Mouse (Mus musculus): Measurements from ENCODE around the gene Dll4. TPM values are rescaled to one million over a fixed set of nuclear protein-coding genes. Genes with fewer than 3 reads are reported as not detected.
A peak's percentile ranks its signal among the peaks of the same experiment; 100 is the strongest.

Gene Dll4
- polyA plus RNA-seq (2012; rRNA removed): 5.9 and 9.0 TPM in 2 replicates

DNA sequence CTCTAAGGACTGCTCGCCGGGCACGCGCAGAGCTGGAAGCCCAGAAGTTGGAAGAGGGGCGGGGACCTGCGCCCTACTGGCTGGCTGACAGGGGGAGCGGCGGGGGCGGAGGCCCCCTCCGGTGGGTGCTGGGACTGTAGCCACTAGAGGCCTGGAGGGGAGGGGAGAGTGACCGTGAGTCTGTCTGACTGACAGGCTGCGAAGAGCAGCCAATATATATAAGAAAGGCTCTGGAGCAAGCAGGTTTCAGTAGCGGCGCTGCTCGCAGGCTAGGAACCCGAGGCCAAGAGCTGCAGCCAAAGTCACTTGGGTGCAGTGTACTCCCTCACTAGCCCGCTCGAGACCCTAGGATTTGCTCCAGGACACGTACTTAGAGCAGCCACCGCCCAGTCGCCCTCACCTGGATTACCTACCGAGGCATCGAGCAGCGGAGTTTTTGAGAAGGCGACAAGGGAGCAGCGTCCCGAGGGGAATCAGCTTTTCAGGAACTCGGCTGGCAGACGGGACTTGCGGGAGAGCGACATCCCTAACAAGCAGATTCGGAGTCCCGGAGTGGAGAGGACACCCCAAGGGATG, at the start of gene Dll4:
Gene Dll4 (plus strand): TSS at position 217 of the 576 bp plus-strand sequence.
- peak; percentile 67 for DNase-seq (ENCODE audit: low read depth)

DNA sequence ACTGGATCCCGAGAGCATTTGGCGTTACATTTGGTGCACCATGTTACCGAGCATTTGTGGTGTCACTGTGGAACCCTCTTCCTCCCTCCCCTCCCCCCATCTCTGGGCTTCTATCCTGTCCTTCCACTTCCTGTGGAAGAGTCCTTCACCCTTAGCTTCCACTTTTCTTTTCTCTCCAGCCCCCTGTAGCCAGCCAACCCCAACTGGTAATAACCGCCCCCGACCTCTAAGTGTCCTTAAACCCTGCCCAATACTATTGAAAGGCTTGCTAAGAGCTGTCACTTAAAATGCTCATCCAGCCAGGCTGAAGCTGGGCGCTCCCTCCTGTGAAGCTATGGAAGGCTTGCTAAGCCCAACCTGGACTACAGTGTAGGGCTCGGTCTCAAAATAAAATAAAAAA, 48.7 kb upstream of the Dll4 start:
- DNase-seq (ENCODE audit: low read depth): no peak
- TF ChIP-seq POLR2A (IDR thresholded peaks at IDR 0.05; ENCODE audit: borderline replicate concordance, extremely low read depth, insufficient read depth, insufficient read length, poor library complexity, severe bottlenecking) (no peak), CTCF (IDR thresholded peaks at IDR 0.05; ENCODE audit: borderline replicate concordance, extremely low read depth, insufficient read depth, insufficient read length) (no peak)

More for the DNA sequence above, at the start of gene Dll4:
- TF ChIP-seq POLR2A (IDR thresholded peaks at IDR 0.05; ENCODE audit: borderline replicate concordance, extremely low read depth, insufficient read depth, insufficient read length, poor library complexity, severe bottlenecking): peak; percentile 19; the same call in 1 of the 2 replicates
- TF ChIP-seq CTCF (IDR thresholded peaks at IDR 0.05; ENCODE audit: borderline replicate concordance, extremely low read depth, insufficient read depth, insufficient read length): 0 out of 2 replicates have a peak, but pooled peaks have one; percentile 2

DNA sequence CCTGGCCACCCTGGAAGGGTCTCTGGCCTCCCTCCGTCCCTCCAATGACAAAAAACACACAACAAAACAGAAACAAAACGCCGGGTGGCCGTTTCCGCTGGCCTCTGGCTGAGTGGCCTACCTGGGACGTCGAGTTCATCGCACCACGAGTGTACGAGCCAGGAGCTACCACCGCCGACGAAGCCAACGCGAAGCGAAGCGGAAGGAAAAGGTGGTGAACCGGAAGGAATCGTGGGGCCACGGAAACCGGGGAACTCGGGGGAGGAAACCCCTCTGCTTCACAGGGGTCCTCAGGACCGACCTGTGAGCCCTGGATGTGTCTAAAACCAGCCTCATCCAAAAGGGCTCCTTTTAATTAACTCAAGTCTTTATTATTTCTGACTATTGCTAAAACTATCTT, 47.8 kb upstream of the Dll4 start:
- no peak for DNase-seq (ENCODE audit: low read depth)
- TF ChIP-seq CTCF (IDR thresholded peaks at IDR 0.05; ENCODE audit: borderline replicate concordance, extremely low read depth, insufficient read depth, insufficient read length): no peak
- TF ChIP-seq POLR2A (IDR thresholded peaks at IDR 0.05; ENCODE audit: borderline replicate concordance, extremely low read depth, insufficient read depth, insufficient read length, poor library complexity, severe bottlenecking): no peak

DNA sequence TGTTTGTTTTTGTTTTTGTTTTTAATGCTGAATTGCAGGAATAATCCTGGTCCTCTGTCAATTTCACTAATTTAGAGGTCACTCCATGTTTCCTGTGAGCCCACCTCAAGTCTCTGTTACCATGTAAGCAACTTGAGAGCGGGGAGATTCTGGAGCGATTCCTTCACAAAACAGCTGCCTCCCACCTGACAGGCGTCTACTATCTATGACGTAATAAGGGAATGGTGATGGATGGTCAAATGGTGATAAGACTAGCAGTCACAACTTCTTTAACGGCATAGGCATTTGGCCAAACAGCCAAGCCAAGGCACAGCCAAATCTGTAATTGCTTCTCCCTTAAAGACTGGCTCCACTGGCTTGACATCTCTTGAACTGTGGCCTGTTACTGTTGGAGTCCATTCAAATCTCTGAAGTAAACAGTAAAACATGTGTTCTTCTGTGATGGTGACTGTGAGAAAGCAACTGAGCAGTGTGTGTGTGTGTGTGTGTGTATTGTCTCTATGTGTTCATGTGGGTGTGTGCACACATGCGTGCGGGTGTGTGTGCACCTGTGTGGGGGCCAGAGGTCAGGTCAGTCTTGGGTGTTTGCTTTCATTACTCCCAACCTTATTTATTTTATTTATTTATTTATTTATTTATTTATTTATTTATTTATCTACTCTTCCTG, 43.6 kb upstream of the Dll4 start:
- no peak for TF ChIP-seq POLR2A (IDR thresholded peaks at IDR 0.05; ENCODE audit: borderline replicate concordance, extremely low read depth, insufficient read depth, insufficient read length, poor library complexity, severe bottlenecking)
- no peak for TF ChIP-seq CTCF (IDR thresholded peaks at IDR 0.05; ENCODE audit: borderline replicate concordance, extremely low read depth, insufficient read depth, insufficient read length)
- no peak for DNase-seq (ENCODE audit: low read depth)

DNA sequence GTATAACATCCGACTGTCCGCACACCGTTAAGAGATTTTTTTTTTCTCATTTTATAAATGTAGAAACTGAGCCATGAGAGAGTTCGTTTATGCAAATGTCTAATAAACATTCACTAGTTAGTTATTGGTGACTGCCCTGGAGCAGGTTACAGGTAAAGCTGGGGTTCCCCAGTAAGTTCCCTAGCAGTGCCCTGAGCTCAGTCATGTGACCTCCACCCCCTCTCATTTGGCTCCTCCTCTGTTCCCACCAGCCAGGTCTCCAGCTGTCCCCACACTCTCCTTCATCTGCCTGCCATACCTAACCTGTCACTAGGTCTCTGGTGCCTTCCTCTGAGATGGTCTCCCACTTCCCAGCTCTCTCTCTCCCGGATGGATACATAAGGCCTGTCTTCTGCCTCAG, 38.2 kb upstream of the Dll4 start:
- TF ChIP-seq POLR2A (IDR thresholded peaks at IDR 0.05; ENCODE audit: borderline replicate concordance, extremely low read depth, insufficient read depth, insufficient read length, poor library complexity, severe bottlenecking) (no peak), CTCF (IDR thresholded peaks at IDR 0.05; ENCODE audit: borderline replicate concordance, extremely low read depth, insufficient read depth, insufficient read length) (no peak)
- no peak for DNase-seq (ENCODE audit: low read depth)

DNA sequence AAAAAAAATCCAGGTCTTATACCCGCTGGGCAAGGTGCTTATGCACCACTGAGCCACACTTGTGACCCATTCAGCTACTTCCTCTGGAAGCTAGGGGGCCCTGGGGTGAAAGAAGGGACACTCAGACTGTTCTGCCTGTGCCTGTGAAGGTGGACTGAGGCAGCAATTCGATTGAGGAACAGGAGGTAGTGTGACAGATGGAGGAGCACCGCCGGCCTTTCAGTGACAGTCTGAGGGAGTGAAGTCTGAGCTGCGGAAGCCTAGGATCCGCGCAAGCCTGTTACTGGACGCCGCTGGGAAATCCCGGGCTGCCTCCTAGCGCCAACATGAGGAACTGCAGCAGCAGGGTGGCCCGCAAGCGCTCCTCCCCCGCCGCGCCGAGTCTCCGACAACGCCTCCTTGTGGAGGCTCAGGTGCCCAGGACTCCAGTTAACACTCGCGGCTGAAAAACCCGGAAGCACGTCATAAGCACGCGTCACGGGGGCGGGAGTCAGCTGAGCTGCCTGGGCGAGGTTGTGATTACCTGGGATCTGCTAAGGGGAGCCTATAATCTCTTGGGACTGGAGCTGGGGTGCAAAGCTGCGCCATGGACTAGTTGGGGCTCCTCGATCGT, 37.2 kb upstream of the Dll4 start, which contains the start of gene Vps18:
Gene Vps18 (plus strand): TSS at position 471 of the 613 bp plus-strand sequence.
- TF ChIP-seq CTCF (IDR thresholded peaks at IDR 0.05; ENCODE audit: borderline replicate concordance, extremely low read depth, insufficient read depth, insufficient read length) (peak; percentile 98), POLR2A (IDR thresholded peaks at IDR 0.05; ENCODE audit: borderline replicate concordance, extremely low read depth, insufficient read depth, insufficient read length, poor library complexity, severe bottlenecking) (peak; percentile 16; the same call in 1 of the 2 replicates)
- DNase-seq (ENCODE audit: low read depth): peak; percentile 99

DNA sequence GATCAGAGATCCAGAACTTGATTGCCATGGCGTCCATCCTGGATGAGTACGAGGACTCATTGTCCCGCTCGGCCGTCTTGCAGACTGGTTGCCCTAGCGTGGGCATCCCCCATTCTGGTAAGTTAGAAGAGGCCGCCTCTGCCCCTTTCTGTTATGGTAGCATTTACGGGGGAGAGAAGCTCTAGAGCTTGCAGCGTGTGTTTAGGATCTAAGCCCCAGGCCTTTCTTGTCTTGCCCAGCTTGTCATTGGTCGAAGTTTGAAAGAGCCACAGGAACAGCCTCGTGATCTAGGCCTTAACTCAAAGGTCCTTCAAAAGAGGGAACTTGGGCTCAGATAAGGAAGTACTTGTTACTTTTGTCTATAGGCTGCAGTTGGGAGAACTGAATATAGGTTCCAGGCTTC, 36.6 kb upstream of the Dll4 start:
- no peak for DNase-seq (ENCODE audit: low read depth)
- no peak for TF ChIP-seq CTCF (IDR thresholded peaks at IDR 0.05; ENCODE audit: borderline replicate concordance, extremely low read depth, insufficient read depth, insufficient read length)
- TF ChIP-seq POLR2A (IDR thresholded peaks at IDR 0.05; ENCODE audit: borderline replicate concordance, extremely low read depth, insufficient read depth, insufficient read length, poor library complexity, severe bottlenecking): no peak

DNA sequence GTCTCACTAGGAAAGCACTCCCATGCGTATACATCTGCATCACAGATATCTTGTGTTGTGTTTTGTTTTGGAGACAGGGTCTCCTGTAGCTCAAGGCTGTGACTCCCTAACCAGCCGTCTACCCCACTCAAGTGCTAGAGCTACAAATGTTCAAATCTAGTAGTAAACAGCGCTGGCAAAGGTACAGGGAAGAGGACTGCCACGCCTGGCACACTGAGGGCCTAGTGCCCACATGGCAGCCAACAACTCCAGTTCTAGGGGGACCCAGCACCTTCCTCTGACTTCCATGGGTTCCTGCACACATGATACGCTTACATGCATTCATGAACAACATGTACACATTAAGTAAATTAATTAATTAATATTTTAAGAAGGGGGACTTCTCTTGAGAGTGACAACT, 33.3 kb upstream of the Dll4 start:
- DNase-seq (ENCODE audit: low read depth): no peak
- TF ChIP-seq CTCF (IDR thresholded peaks at IDR 0.05; ENCODE audit: borderline replicate concordance, extremely low read depth, insufficient read depth, insufficient read length): no peak
- no peak for TF ChIP-seq POLR2A (IDR thresholded peaks at IDR 0.05; ENCODE audit: borderline replicate concordance, extremely low read depth, insufficient read depth, insufficient read length, poor library complexity, severe bottlenecking)

DNA sequence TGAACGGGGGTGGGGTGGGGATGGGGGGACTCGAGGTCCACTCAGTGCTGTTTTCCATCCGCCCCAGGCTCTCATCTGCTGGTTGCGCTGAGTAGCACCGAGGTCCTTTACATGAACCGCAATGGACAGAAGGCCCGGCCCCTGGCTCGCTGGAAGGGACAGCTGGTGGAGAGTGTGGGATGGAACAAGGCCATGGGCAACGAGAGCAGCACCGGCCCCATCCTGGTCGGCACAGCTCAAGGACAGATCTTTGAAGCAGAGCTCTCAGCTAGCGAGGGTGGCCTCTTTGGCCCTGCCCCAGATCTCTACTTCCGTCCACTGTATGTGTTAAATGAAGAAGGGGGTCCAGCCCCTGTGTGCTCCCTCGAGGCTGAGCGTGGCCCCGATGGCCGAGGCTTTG, 32.7 kb upstream of the Dll4 start:
- DNase-seq (ENCODE audit: low read depth): no peak
- no peak for TF ChIP-seq CTCF (IDR thresholded peaks at IDR 0.05; ENCODE audit: borderline replicate concordance, extremely low read depth, insufficient read depth, insufficient read length)
- TF ChIP-seq POLR2A (IDR thresholded peaks at IDR 0.05; ENCODE audit: borderline replicate concordance, extremely low read depth, insufficient read depth, insufficient read length, poor library complexity, severe bottlenecking): no peak

DNA sequence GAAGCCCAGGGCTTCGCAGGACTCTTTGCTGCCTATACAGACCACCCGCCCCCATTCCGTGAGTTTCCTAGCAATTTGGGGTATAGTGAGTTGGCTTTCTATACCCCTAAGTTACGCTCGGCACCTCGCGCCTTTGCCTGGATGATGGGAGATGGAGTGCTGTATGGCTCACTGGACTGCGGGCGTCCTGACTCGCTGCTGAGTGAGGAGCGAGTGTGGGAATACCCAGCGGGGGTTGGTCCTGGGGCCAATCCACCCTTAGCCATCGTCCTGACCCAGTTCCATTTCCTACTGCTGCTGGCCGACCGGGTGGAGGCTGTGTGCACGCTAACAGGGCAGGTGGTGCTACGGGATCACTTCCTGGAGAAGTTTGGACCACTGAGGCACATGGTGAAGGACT, 32.3 kb upstream of the Dll4 start:
- TF ChIP-seq CTCF (IDR thresholded peaks at IDR 0.05; ENCODE audit: borderline replicate concordance, extremely low read depth, insufficient read depth, insufficient read length) (no peak), POLR2A (IDR thresholded peaks at IDR 0.05; ENCODE audit: borderline replicate concordance, extremely low read depth, insufficient read depth, insufficient read length, poor library complexity, severe bottlenecking) (no peak)
- no peak for DNase-seq (ENCODE audit: low read depth)

DNA sequence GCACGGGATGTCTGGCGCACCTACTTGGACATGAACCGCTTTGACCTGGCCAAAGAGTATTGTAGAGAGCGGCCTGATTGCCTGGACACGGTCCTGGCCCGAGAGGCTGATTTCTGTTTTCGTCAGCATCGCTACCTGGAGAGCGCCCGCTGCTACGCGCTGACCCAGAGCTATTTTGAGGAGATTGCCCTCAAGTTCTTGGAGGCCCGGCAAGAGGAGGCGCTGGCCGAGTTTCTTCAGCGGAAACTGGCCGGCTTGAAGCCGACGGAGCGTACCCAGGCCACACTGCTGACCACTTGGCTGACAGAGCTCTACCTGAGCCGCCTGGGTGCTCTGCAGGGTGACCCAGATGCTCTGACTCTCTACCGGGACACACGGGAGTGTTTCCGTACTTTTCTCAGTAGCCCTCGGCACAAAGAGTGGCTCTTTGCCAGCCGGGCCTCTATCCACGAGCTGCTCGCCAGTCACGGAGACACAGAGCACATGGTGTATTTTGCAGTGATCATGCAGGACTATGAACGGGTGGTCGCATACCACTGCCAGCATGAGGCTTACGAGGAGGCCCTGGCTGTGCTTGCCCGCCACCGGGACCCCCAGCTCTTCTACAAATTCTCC, 31.7 kb upstream of the Dll4 start:
- no peak for DNase-seq (ENCODE audit: low read depth)
- no peak for TF ChIP-seq POLR2A (IDR thresholded peaks at IDR 0.05; ENCODE audit: borderline replicate concordance, extremely low read depth, insufficient read depth, insufficient read length, poor library complexity, severe bottlenecking)

Measured in brain, embryonic 14.5 days (tissue).